Mouse (Mus musculus) heart, embryonic 16.5 days (tissue): Measurements from ENCODE around the gene Ptgfrn. TPM values are rescaled to one million over a fixed set of nuclear protein-coding genes. Genes with fewer than 3 reads are reported as not detected.

Experiments
- ATAC-seq: fragments of 200-750 bp; cut with Nextera tagmentation; replicated peaks from 2 replicates; pipeline ENCODE4 v1.8.0; 2017; ENCODE audit warnings: moderate number of reproducible peaks; ENCODE audit not compliant: insufficient read depth, low FRiP score; ENCODE audit errors: extremely low read depth
- H3K27ac ChIP-seq: fragments of 300-500 bp; sonication (generic); 2 replicates; pipeline ENCODE4 v1.5.1; 2014; ENCODE audit warnings: mild to moderate bottlenecking, low read length, control low read depth, moderate library complexity
- H3K27me3 ChIP-seq: fragments of 300-500 bp; sonication (generic); 2 replicates; pipeline ENCODE4 v1.6.1; 2014; ENCODE audit warnings: low read length, mixed read lengths; ENCODE audit not compliant: control insufficient read depth, insufficient read depth
- H3K36me3 ChIP-seq: fragments of 300-500 bp; sonication (generic); 2 replicates; pipeline ENCODE4 v1.6.1; 2014; ENCODE audit not compliant: control insufficient read depth, insufficient read depth
- H3K4me1 ChIP-seq: fragments of 300-500 bp; sonication (generic); 2 replicates; pipeline ENCODE4 v1.6.1; 2014; ENCODE audit warnings: low read length, mixed read lengths; ENCODE audit not compliant: control insufficient read depth, insufficient read depth
- H3K4me2 ChIP-seq: fragments of 300-500 bp; sonication (generic); 2 replicates; pipeline ENCODE4 v1.6.1; 2014; ENCODE audit warnings: low read depth, mild to moderate bottlenecking, control low read depth, low read length
- H3K4me3 ChIP-seq: fragments of 300-500 bp; sonication (generic); 2 replicates; pipeline ENCODE4 v1.5.1; 2014; ENCODE audit warnings: mild to moderate bottlenecking, control low read depth, low read length
- H3K9ac ChIP-seq: fragments of 300-500 bp; sonication (generic); 2 replicates; pipeline ENCODE4 v1.6.1; 2014; ENCODE audit warnings: low read length, control low read depth
- H3K9me3 ChIP-seq: fragments of 300-500 bp; sonication (generic); replicated peaks from 2 replicates; pipeline ENCODE4 v1.6.1; 2016; ENCODE audit warnings: low read length; ENCODE audit not compliant: control insufficient read depth
- WGBS: fragments of 180-500 bp; shearing (Covaris S2); extraction: QIAGEN DNeasy Blood & Tissue Kit; methylation state at CpG from one replicate; pipeline ENCODE4 v1.1.7; 2014; 5-methylcytosine and 5-hydroxymethylcytosine counted together
- polyA plus RNA-seq: library from polyadenylated mRNA; unstranded; fragments of >200 nt; fragmentation: Nextera tagmentation; extraction: Ambion mirVana; gene quantifications from 2 replicates; pipeline ENCODE4 v1.2.1, GENCODE M21; 2015

Ptgfrn gene
- polyA plus RNA-seq, 1 experiment from 2014 or later: 5.2 TPM

GRCm38 (mm10) chr3:101110838-101111103 is 693 bp upstream of the Ptgfrn start:
- Histone ChIP-seq H3K4me1 (peaks cover 26% of the 10 kb centered on the region), H3K9ac (peak overlapping the region; percentile 91; the same call in 1 of the 2 replicates), H3K9me3 (no peaks in the 10 kb centered on the region), H3K36me3 (no peaks in the 10 kb centered on the region), H3K27ac (peak overlapping the region; percentile 95), H3K4me2 (peak overlapping the region; percentile 89), H3K4me3 (peak overlapping the region; percentile 79), H3K27me3 (no peaks in the 10 kb centered on the region)
- no peak for ATAC-seq

- H3K36me3 ChIP-seq: no peaks in the 10 kb centered on the region
- no peaks in the 10 kb centered on the region for H3K9me3 ChIP-seq
- no peaks in the 10 kb centered on the region for H3K27me3 ChIP-seq
- peak overlapping the region; percentile 89 for H3K4me2 ChIP-seq
- peak overlapping the region; percentile 79 for H3K4me3 ChIP-seq
- peak overlapping the region; percentile 95 for H3K27ac ChIP-seq
- H3K4me1 ChIP-seq: peaks cover 35% of the 10 kb centered on the region
- H3K9ac ChIP-seq: peak overlapping the region; percentile 91
- under 1% methylated on average over 46 of the region's 47 CpGs for WGBS
- peak; percentile 24 for ATAC-seq
Observed at GRCm38 (mm10) chr3:101109558-101110021, 488 bp downstream of the Ptgfrn start.

- H3K4me1 ChIP-seq: peaks cover 38% of the 10 kb centered on the region
Observed at GRCm38 (mm10) chr3:101108848-101109247, 1.2 kb downstream of the Ptgfrn start.

GRCm38 (mm10) chr3:101108282-101108681 is 1.8 kb downstream of the Ptgfrn start:
- no peak overlapping the region for H3K4me3 ChIP-seq
- no peak overlapping the region for H3K27ac ChIP-seq
- H3K4me2 ChIP-seq: peak overlapping the region; percentile 89
- peaks cover 39% of the 10 kb centered on the region for H3K4me1 ChIP-seq
- no peaks in the 10 kb centered on the region for H3K9me3 ChIP-seq
- no peak for ATAC-seq
- 64% methylated on average over 3 of the region's 3 CpGs for WGBS
- H3K27me3 ChIP-seq: no peaks in the 10 kb centered on the region
- peak overlapping the region; percentile 91 for H3K9ac ChIP-seq
- no peaks in the 10 kb centered on the region for H3K36me3 ChIP-seq

More at GRCm38 (mm10) chr3:101108848-101109247, 1.2 kb downstream of the Ptgfrn start:
- ATAC-seq: no peak
- H3K27ac ChIP-seq: no peak overlapping the region
- peak overlapping the region; percentile 89 for H3K4me2 ChIP-seq
- WGBS: 29% methylated on average over 5 of the region's 5 CpGs
- peak overlapping the region; percentile 79 for H3K4me3 ChIP-seq
- H3K27me3 ChIP-seq: no peaks in the 10 kb centered on the region
- H3K9ac ChIP-seq: peak overlapping the region; percentile 91
- H3K36me3 ChIP-seq: no peaks in the 10 kb centered on the region
- H3K9me3 ChIP-seq: no peaks in the 10 kb centered on the region

- H3K9me3 ChIP-seq: no peaks in the 10 kb centered on the region
- H3K36me3 ChIP-seq: no peaks in the 10 kb centered on the region
- no peak for ATAC-seq
- H3K4me2 ChIP-seq: no peak overlapping the region
- WGBS: 85% methylated on average over 3 of the region's 3 CpGs
- no peak overlapping the region for H3K9ac ChIP-seq
- peaks cover 37% of the 10 kb centered on the region for H3K4me1 ChIP-seq
- no peak overlapping the region for H3K27ac ChIP-seq
- H3K27me3 ChIP-seq: no peaks in the 10 kb centered on the region
- H3K4me3 ChIP-seq: no peak overlapping the region
Observed at GRCm38 (mm10) chr3:101106326-101106725, 3.8 kb downstream of the Ptgfrn start.

- Histone ChIP-seq H3K27ac (no peak overlapping the region), H3K9me3 (no peaks in the 10 kb centered on the region), H3K4me1 (peaks cover 32% of the 10 kb centered on the region), H3K27me3 (no peaks in the 10 kb centered on the region), H3K36me3 (no peaks in the 10 kb centered on the region), H3K4me3 (no peak overlapping the region), H3K9ac (no peak overlapping the region), H3K4me2 (no peak overlapping the region)
- 62% methylated on average over 11 of the region's 11 CpGs for WGBS
- no peak for ATAC-seq
Observed at GRCm38 (mm10) chr3:101105486-101105885, 4.6 kb downstream of the Ptgfrn start.

- peaks cover 37% of the 10 kb centered on the region for H3K4me1 ChIP-seq
- WGBS: 88% methylated on average over 9 of the region's 9 CpGs
Observed at GRCm38 (mm10) chr3:101104883-101105282, 5.2 kb downstream of the Ptgfrn start.

GRCm38 (mm10) chr3:101103770-101104169 is 6.3 kb downstream of the Ptgfrn start:
- Histone ChIP-seq H3K4me1 (peaks cover 44% of the 10 kb centered on the region), H3K27ac (no peak overlapping the region), H3K4me3 (no peak overlapping the region), H3K4me2 (no peak overlapping the region), H3K9me3 (no peaks in the 10 kb centered on the region), H3K27me3 (no peaks in the 10 kb centered on the region), H3K9ac (no peak overlapping the region), H3K36me3 (no peaks in the 10 kb centered on the region)
- no peak for ATAC-seq
- WGBS: 70% methylated on average over 9 of the region's 9 CpGs

More at GRCm38 (mm10) chr3:101104883-101105282, 5.2 kb downstream of the Ptgfrn start:
- H3K9me3 ChIP-seq: no peaks in the 10 kb centered on the region
- no peak overlapping the region for H3K9ac ChIP-seq
- no peak overlapping the region for H3K4me3 ChIP-seq
- no peak for ATAC-seq
- no peaks in the 10 kb centered on the region for H3K36me3 ChIP-seq
- no peak overlapping the region for H3K4me2 ChIP-seq
- H3K27ac ChIP-seq: no peak overlapping the region
- H3K27me3 ChIP-seq: no peaks in the 10 kb centered on the region

- Histone ChIP-seq H3K4me2 (no peak overlapping the region), H3K9ac (no peak overlapping the region)
Observed at GRCm38 (mm10) chr3:101102106-101102505, 8.0 kb downstream of the Ptgfrn start.

More at GRCm38 (mm10) chr3:101102106-101102505, 8.0 kb downstream of the Ptgfrn start:
- no peaks in the 10 kb centered on the region for H3K27me3 ChIP-seq
- peaks cover 43% of the 10 kb centered on the region for H3K4me1 ChIP-seq
- no peak overlapping the region for H3K4me3 ChIP-seq
- no peaks in the 10 kb centered on the region for H3K9me3 ChIP-seq
- H3K27ac ChIP-seq: no peak overlapping the region
- H3K36me3 ChIP-seq: no peaks in the 10 kb centered on the region
- WGBS: 88% methylated on average over 7 of the region's 7 CpGs
- ATAC-seq: no peak
